Mouse (Mus musculus) neural tube, embryonic 10.5 days (tissue): Measurements from ENCODE around the gene Olfr341.

Experiments used
- DNase-seq: peaks from one replicate; pipeline ENCODE4 v3.0.0-alpha.2; 2017; ENCODE audit warnings: low spot score; ENCODE audit errors: extremely low spot score

Gene Olfr341

DNA sequence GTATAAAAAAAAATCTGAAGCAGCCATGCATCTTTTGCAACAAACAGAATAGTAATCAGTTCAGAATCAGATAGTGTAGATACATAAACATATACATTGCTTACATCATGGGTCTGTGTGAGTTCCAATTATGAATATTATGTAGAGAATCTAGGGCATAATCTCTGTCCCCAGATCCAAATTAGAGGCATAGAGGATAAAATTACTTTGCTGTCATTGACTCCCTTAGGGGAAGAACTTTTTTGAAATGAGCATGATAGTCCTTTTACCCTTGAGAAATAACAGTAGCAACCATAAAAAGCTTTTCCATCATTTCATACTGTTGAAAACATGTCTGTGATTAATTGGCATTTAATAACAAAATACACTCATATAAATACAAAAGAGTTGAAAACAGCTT, at the start of gene Olfr341:
Olfr341 (minus strand) TSS at position 101 of the 400 bp plus-strand sequence.
- no peak for DNase-seq

DNA sequence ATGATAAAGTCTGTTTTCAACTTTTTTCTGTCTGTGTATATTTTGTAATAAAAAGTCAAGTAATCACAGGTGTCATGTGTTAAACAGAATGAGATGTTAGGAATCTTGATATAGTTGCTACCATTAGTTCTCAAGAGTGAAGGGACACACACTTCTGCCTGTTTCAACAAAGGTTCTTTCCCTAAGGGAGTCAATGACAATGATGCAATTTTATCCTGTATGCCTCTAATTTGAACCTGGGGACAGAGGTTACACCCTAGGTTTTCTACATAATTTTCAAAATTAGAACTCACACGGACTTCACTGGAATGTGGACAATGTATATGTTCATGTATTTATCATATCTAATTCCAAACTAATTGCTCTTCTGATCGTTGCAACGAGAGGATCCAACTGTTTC, 42.4 kb upstream of the Olfr341 start, which contains the start of gene Olfr342:
Olfr342 (plus strand) TSS at position 301 of the 400 bp plus-strand sequence.
- DNase-seq = no peak

DNA sequence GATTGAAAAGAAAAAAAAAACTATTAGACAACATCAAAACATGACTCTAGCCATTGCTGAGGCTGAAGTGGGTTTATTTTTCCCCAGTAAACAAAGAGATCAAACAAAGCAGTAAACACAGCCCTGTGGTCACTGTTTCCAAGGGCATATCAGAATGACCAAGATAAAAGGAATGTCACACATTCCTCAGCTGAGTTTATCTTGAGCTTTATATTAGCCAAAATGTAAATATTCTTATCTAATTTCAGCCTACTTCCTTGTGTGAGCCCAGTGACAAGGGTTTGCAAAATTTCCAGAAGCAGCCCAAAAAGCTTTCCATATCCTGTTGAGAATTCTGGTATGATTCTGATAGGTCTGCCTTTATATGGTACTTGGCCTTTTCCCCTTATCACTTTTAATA, 8.6 kb downstream of the Olfr341 start:
- no peak for DNase-seq

DNA sequence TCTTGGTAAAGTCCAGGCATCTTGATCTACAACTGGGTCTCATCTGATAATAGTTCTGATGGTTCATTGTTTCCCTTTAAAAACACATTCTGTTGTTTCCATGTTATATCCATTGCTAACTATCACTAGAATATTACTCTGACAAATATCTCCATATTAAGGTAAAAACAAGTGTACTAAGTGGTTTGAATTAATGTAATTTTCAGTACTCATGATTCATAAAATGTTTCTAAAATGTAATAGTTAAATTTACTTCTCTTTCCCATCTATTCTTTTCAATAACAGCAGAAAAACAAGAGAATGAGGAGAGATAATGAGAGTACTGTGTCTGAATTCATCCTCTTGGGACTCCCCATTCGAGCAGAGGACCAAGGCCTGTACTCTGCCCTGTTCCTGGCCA, 30.0 kb downstream of the Olfr341 start, which contains the start of gene Olfr340:
Olfr340 (plus strand) TSS at position 301 of the 400 bp plus-strand sequence.
- DNase-seq = no peak
